Mouse (Mus musculus) lung, postnatal 0 days (tissue): ENCODE measurements around the gene Gm49366. TPM values are rescaled to one million over a fixed set of nuclear protein-coding genes. Genes with fewer than 3 reads are reported as not detected.
"Not testable (repeated sequence)": the region's sequence is repeated elsewhere in the genome, so short reads cannot be mapped to it uniquely, and the experiment has no call there.

Source experiments
- ATAC-seq: fragments of 200-750 bp; cut with Nextera tagmentation; 2 replicates; pipeline ENCODE4 v1.8.0; 2017; ENCODE audit warnings: moderate library complexity
- DNase-seq: peaks from one replicate; pipeline ENCODE4 v3.0.0-alpha.2; 2016; ENCODE audit warnings: low spot score
- H3K27ac ChIP-seq: fragments of 300-500 bp; sonication (generic); 2 replicates; pipeline ENCODE4 v1.5.1; 2014; ENCODE audit warnings: antibody characterized with exemption, mild to moderate bottlenecking, low read length, mixed read lengths
- H3K27me3 ChIP-seq: fragments of 300-500 bp; sonication (generic); replicated peaks from 2 replicates; pipeline ENCODE4 v1.6.1; 2014; ENCODE audit warnings: low read length, mixed read lengths; ENCODE audit not compliant: insufficient read depth
- H3K36me3 ChIP-seq: fragments of 300-500 bp; sonication (generic); 2 replicates; pipeline ENCODE4 v1.6.1; 2014; ENCODE audit warnings: low read length, mixed read lengths; ENCODE audit not compliant: insufficient read depth
- H3K4me1 ChIP-seq: fragments of 300-500 bp; sonication (generic); 2 replicates; pipeline ENCODE4 v1.6.1; 2014; ENCODE audit warnings: antibody characterized with exemption, low read depth, low read length, mixed read lengths; ENCODE audit not compliant: insufficient read depth
- H3K4me2 ChIP-seq: fragments of 300-500 bp; sonication (generic); replicated peaks from 2 replicates; pipeline ENCODE4 v1.6.1; 2014; ENCODE audit warnings: low read depth, mild to moderate bottlenecking, low read length, moderate library complexity, mixed read lengths
- H3K4me3 ChIP-seq: fragments of 300-500 bp; sonication (generic); 2 replicates; pipeline ENCODE4 v1.5.1; 2014; ENCODE audit warnings: low read depth, low read length
- H3K9ac ChIP-seq: fragments of 300-500 bp; sonication (generic); replicated peaks from 2 replicates; pipeline ENCODE4 v1.6.1; 2014; ENCODE audit warnings: low read depth, mild to moderate bottlenecking
- H3K9me3 ChIP-seq: fragments of 300-500 bp; sonication (generic); 2 replicates; pipeline ENCODE4 v1.6.1; 2016; ENCODE audit warnings: low read length, mixed read lengths
- CTCF ChIP-seq: IDR thresholded peaks from 2 replicates; pipeline ENCODE4 v1.5.1; 2016; ENCODE audit warnings: antibody characterized with exemption, mild to moderate bottlenecking
- EP300 ChIP-seq: IDR thresholded peaks from 2 replicates; pipeline ENCODE4 v1.6.1; 2016; ENCODE audit warnings: antibody characterized with exemption, mild to moderate bottlenecking, control low read depth
- whole genome bisulfite sequencing: fragments of 180-500 bp; shearing (Covaris S2); extraction: QIAGEN DNeasy Blood & Tissue Kit; methylation state at CpG from one replicate; pipeline ENCODE4 v1.1.7; 2014; 5-methylcytosine and 5-hydroxymethylcytosine counted together
- polyA plus RNA-seq: library from polyadenylated mRNA; unstranded; fragments of >200 nt; fragmentation: Nextera tagmentation; extraction: Ambion mirVana; gene quantifications from 2 replicates; pipeline ENCODE4 v1.2.1, GENCODE M21; 2015

The Gm49366 gene
- polyA plus RNA-seq, 1 experiment from 2014 or later, result not detected

DNA sequence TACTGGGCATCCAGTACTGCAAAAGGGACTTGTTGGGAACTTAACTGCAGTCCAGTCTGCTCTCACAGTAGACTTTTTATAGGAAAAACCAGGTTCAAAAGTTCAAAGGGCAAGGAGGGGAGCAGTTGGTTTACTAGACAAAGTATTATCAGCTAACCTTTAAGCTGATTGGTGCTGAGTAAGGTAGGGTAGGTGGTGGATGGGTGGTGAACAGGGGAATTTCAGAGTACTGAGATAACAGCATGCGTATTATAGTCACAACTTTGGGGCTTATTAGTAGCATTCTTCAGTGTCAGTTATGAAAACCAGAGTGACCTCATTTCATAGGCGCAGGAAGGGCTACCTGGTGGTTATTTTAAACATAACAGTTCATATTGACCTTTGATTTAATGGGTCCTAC, 60.9 kb downstream of the Gm49366 start:
- ATAC-seq (no peak), DNase-seq (no peak)
- Histone ChIP-seq H3K4me1 (no peaks in the 10 kb centered on the region), H3K4me2 (no peak overlapping the region), H3K36me3 (no peaks in the 10 kb centered on the region), H3K4me3 (no peak overlapping the region), H3K27me3 (no peaks in the 10 kb centered on the region), H3K27ac (no peak overlapping the region), H3K9ac (no peak overlapping the region), H3K9me3 (no peaks in the 10 kb centered on the region)
- TF ChIP-seq EP300, result no peak
- no peak for TF ChIP-seq CTCF
- 100% methylated on average over 2 of the region's 2 CpGs for WGBS

DNA sequence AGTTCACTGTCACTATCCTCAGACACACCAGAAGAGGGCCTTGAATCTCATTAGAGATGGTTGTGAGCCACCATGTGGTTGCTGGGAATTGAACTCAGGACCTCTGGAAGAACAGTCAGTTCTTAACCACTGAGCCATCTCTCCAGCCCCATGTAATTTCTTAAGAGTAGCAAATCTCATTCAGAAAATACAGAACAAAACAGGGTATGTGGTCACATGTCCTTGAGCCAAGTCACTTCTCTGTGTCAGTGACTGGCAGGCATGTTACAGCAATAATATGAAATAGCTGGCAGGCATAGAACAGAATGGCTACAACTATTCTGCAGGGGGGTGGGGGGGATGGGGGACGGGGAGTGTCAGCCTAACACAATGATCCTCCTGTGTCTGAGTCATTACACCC, 61.3 kb downstream of the Gm49366 start:
- Histone ChIP-seq H3K9ac (no peak overlapping the region), H3K27ac (no peak overlapping the region), H3K9me3 (no peaks in the 10 kb centered on the region), H3K36me3 (no peaks in the 10 kb centered on the region), H3K4me1 (no peaks in the 10 kb centered on the region), H3K27me3 (no peaks in the 10 kb centered on the region), H3K4me2 (0 out of 2 replicates have a peak overlapping the region, but pooled peaks have one; percentile 76), H3K4me3 (no peak overlapping the region)
- 0% methylated on average over 1 of the region's 1 CpGs for WGBS
- DNase-seq (peak; percentile 58), ATAC-seq (no peak)
- TF ChIP-seq CTCF (no peak), EP300 (no peak)

DNA sequence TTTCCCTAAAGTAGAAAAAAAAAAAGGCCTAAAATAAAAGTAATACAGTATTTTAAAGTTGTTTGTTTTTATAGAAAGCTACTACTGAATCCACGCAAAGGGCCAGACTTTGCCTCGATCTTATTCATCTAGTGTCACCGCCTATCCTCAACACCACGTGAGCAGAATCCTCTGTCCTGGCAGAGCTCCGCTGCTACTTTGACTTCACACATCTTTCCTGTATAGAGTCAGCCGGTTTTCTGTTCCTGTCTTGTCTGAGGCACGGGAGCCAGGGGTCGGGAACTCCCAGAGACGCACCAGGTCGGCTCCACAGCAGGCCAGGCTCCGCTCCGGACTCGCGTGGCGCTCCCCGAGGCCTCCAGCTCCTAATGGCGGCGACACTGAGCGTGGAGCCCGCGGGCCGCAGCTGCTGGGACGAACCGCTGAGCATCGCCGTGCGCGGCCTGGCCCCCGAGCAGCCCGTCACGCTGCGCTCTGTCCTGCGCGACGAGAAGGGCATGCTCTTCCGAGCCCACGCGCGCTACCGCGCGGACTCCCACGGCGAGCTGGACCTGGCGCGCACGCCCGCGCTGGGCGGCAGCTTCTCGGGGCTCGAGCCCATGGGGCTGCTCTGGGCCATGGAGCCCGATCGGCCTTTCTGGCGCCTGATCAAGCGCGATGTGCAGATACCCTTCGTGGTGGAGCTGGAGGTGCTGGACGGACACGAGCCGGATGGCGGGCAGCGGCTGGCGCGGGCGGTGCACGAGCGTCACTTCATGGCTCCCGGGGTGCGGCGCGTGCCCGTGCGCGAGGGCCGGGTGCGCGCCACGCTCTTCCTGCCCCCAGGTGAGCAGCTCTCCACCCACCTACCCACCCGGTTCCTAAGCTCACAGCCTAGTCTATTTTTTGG, 62.1 kb downstream of the Gm49366 start, which contains the start of gene Acot6:
Gene Acot6, plus strand, starts transcription at position 51 of the 889 bp plus-strand sequence.
- Histone ChIP-seq H3K9ac (peak within 1 kb of the TSS; percentile 36), H3K27ac (0 out of 2 replicates have a peak within 1 kb of the TSS, but pooled peaks have one; percentile 32), H3K4me3 (peak within 1 kb of the TSS; percentile 51), H3K4me2 (peak within 1 kb of the TSS; percentile 76)
- H3K36me3 ChIP-seq, H3K4me1 ChIP-seq, H3K9me3 ChIP-seq, H3K27me3 ChIP-seq: not testable (repeated sequence)
- WGBS, result under 1% methylated on average over 62 of the region's 80 CpGs
- peak; percentile 39 for TF ChIP-seq CTCF
- peak; percentile 67 for DNase-seq
- ATAC-seq, result peak; percentile 78

DNA sequence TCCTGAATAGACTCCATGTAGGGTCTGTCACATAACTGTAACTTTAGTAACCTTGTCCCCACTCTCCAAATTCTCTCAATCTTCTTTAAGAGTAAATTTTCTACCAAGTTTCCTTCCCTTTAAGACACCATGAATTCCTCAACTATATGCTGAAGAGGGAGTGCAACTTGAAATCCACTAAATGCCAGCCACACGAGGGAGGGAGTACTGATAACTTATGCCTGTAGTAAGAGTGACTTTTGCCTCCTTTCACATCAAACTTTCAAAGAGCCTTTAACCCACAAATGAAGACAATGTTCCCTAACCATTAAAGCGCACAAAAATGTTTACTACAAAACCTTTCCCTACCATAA, 62.7 kb downstream of the Gm49366 start:
- Histone ChIP-seq H3K4me2 (peak overlapping the region; percentile 76), H3K9ac (no peak overlapping the region), H3K36me3 (no peaks in the 10 kb centered on the region), H3K27ac (no peak overlapping the region), H3K4me3 (peak overlapping the region; percentile 51), H3K9me3 (no peaks in the 10 kb centered on the region), H3K4me1 (no peaks in the 10 kb centered on the region), H3K27me3 (no peaks in the 10 kb centered on the region)
- DNase-seq (peak; percentile 17), ATAC-seq (peak; percentile 38; the same call in 1 of the 2 replicates)
- no peak for TF ChIP-seq CTCF
- no peak for TF ChIP-seq EP300
- 46% methylated on average over 2 of the region's 2 CpGs for WGBS

- no peak overlapping the region for H3K4me3 ChIP-seq
- ATAC-seq, result no peak
- no peaks in the 10 kb centered on the region for H3K36me3 ChIP-seq
- H3K27ac ChIP-seq, result no peak overlapping the region
- no peaks in the 10 kb centered on the region for H3K27me3 ChIP-seq
- H3K9me3 ChIP-seq, result no peaks in the 10 kb centered on the region
- WGBS, result 69% methylated on average over 3 of the region's 3 CpGs
- no peak overlapping the region for H3K9ac ChIP-seq
- H3K4me2 ChIP-seq, result no peak overlapping the region
- no peak for DNase-seq
- H3K4me1 ChIP-seq, result no peaks in the 10 kb centered on the region
- TF ChIP-seq EP300, result no peak
- no peak for TF ChIP-seq CTCF
Observed at GRCm38 (mm10) chr12:84107012-84107411, 68.3 kb downstream of the Gm49366 start.

GRCm38 (mm10) chr12:84107692-84108091, 69.0 kb downstream of the Gm49366 start:
- Histone ChIP-seq H3K4me1 (no peaks in the 10 kb centered on the region), H3K9ac (no peak overlapping the region), H3K9me3 (no peaks in the 10 kb centered on the region), H3K27ac (no peak overlapping the region), H3K27me3 (no peaks in the 10 kb centered on the region), H3K4me2 (no peak overlapping the region), H3K36me3 (no peaks in the 10 kb centered on the region), H3K4me3 (no peak overlapping the region)
- WGBS, result 35% methylated on average over 1 of the region's 1 CpGs
- DNase-seq (no peak), ATAC-seq (no peak)
- TF ChIP-seq CTCF (no peak), EP300 (no peak)

Other genes starting within 250 kb of the Gm49366 start
- gene Numb, start 117.0 kb upstream of the Gm49366 start, polyA plus RNA-seq, result 52.6 and 57.8 TPM in 2 replicates
- gene Riox1, start 88.3 kb upstream of the Gm49366 start, polyA plus RNA-seq, result 11.7 and 11.9 TPM in 2 replicates
- gene Heatr4, start 54.1 kb upstream of the Gm49366 start, polyA plus RNA-seq, result not detected in 2 replicates
- gene Acot2, start 51.1 kb upstream of the Gm49366 start, polyA plus RNA-seq, result 79.7 and 99.8 TPM in 2 replicates
- gene Acot1, start 29.4 kb upstream of the Gm49366 start, polyA plus RNA-seq, result 164 and 195 TPM in 2 replicates
- 0.12 and 0.13 TPM in 2 replicates for gene Acot4, start 556 bp upstream of the Gm49366 start, polyA plus RNA-seq
- not detected in 2 replicates for gene Acot3, start 13.2 kb downstream of the Gm49366 start, polyA plus RNA-seq
- gene Acot5, start 30.4 kb downstream of the Gm49366 start, polyA plus RNA-seq, result not detected in 2 replicates
- 1.1 and 1.3 TPM in 2 replicates for gene Acot6, start 61.7 kb downstream of the Gm49366 start, polyA plus RNA-seq
- gene Dnal1, start 75.4 kb downstream of the Gm49366 start, polyA plus RNA-seq, result 3.1 and 4.5 TPM in 2 replicates
- 1.9 and 2.9 TPM in 2 replicates for gene Pnma1, start 109.6 kb downstream of the Gm49366 start, polyA plus RNA-seq
- gene Elmsan1, start 179.9 kb downstream of the Gm49366 start, polyA plus RNA-seq, result 5.9 and 6.7 TPM in 2 replicates
- gene Ptgr2, start 246.3 kb downstream of the Gm49366 start, polyA plus RNA-seq, result 26.3 and 28.0 TPM in 2 replicates